Mouse (Mus musculus) ovary, adult 18-20 months (tissue): ENCODE results near the gene Gm5478.
"Not testable (repeated sequence)": the region's sequence is repeated elsewhere in the genome, so short reads cannot be mapped to it uniquely, and the experiment has no call there.

Experiments
- DNase-seq: peaks from one replicate; pipeline ENCODE4 v3.0.0; 2022; ENCODE audit warnings: low spot score, mixed read lengths

Gene Gm5478

DNA sequence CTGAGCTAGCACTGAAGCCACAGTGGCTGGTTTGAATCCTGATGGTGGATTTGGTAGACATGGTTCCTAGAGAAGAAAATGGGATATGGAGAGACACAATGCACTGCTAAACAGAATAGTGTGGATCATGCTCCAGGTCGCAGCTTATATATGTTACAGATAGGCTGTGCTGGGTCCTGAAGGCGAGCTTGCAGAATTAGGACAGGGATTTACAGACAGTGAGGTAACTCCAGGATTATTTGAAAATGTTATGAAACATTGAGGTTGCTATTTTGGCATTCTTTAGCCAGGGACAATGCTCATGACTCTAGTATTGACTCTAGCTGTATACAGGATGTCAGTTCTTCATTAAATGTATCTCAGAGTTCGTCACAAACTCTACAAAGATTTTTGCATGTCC lies at the start of gene Gm5478:
Gene Gm5478, minus strand, starts transcription at position 101 of the 400 bp plus-strand sequence.
- DNase-seq = no peak

DNA sequence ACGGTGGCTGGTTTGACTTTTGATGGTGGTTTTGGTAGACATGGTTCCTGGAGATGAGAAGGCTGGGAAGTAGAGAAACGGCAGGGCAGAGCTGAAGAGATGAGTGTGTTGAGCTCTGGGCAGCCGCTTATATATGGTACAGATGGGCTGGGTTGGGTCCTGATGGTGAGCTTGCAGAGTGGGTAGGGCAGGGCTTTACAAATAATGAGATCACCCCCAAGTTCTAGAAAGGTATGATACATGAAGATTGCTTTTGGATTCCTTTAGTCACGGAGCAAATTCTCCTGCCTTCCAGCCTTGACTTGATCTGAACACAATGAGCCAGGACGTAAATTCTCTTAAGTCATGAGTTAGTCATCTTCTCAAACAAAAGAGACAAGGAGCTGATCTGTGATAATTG lies 47.0 kb upstream of the Gm5478 start, which contains the start of gene Krt6a:
Gene Krt6a, minus strand, starts transcription at position 101 of the 400 bp plus-strand sequence.
- DNase-seq = no peak

DNA sequence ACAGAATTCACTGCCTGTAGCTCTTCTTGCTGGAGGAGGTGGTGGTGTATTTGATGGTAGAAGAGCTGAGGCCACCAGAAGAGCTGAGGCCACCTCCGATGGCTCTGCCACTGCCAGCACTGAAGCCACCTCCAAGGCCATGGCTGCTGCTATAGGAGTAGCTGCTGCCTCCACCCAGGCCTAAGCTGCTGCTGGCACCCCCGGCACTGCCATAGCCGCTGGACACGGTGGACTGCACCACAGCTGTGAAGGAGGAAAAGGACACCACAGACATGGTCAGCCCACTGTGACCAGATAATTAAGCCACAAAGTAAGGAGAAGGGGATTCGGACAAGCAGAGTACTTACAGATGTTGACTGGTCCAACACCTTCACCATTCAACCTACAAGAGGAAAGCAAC lies 43.3 kb upstream of the Gm5478 start:
- not testable (repeated sequence) for DNase-seq

DNA sequence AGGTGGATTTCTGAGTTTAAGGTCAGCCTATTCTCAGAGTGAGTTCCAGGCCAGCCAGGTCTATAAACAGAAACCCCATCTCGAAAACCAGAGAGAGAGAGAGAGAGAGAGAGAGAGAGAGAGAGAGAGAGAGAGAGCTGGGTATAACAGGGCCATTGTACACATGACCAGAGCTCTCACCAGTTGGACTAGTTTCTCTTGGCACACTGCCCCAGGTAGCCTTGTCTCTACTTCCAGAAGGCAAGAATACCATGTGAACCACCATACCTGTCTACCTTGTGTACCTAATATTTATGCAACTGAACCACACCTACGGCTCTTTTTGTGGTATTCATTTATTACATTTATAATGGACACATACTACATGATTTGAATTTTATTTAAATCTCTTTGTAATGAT lies 41.0 kb upstream of the Gm5478 start:
- DNase-seq = no peak

DNA sequence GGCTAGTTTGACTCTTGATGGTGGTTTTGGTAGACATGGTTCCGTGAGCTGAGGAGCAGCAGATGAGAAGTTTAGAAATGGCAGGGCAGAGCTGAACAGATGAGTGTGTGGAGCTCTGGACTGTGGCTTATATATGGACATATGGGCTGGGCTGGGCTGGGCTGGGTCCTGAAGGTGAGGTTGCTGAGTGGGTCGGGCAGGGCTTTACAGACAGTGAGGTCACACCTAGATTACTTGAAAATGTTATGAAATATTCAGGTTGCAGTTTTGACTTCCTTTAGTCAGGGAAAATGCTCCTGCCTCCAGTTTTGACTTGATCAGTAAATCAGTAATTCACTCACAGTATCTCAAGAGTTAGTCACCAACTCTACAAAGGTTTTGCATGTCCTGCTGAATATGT lies 33.0 kb upstream of the Gm5478 start, which contains the start of gene Krt6b:
Gene Krt6b, minus strand, starts transcription at position 101 of the 400 bp plus-strand sequence.
- DNase-seq = no peak

DNA sequence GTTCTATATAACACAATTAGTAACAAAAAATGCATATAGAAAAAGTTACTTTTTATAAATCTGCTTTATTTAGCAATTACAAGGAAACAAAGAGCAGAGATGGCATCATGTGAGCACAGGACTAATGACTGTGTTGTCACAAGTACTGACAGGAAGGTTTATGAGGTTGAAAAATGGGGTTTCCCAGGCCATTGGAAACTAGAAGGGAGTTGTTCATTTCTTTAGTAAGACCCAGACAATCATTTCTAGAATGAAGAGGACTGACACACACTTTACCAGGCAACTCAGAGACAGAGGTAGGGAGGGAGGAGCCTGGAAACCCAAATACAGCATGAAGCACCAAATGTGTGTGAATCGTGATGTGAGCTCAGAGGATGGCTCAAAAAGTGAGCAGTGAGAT lies 28.8 kb upstream of the Gm5478 start:
- DNase-seq = no peak

DNA sequence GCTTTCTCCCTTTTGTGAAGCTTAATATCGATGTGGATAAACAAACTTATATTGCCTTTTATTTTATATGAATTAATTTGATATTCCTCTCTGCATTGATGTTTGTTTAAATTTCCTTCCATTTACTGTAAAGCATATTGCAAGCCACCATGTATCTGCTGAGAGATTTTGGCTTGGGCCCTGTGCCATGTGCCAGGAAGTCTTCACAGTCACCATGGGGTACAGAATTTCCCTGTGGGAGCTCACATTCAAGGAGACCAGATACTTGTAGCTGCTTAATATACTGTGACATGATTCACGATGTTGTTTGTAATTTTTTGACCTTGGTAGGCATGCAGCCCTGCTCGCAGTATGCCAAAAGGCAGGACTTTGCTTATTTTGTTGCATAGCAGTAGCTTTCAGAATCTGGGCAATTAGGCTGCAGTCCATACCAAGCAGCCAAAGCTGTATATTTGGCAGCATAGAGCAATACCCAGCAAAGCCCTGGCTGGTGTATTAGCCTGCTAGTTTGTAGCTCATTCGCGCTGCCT lies 5.6 kb upstream of the Gm5478 start:
- no peak for DNase-seq

DNA sequence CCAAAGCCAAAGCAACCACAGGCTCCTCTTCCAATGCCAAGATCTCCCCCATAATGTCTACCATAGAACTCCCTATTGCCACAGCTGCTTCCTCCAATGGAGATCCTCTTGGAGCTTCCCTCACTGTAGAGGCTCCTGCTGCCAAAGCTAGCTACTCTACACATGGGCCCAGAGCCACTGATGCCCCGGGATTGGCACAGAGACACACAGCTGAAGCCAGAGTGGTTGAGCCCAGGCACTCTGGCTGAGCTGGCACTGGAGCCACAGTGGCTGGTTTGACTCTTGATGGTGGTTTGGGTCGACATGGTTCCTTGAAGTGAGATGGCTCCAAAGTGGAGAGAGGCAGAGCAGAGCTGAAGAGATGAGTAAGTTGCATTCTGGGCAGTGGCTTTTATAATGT lies 19.3 kb downstream of the Gm5478 start, which contains the start of gene Gm5414:
Gene Gm5414, minus strand, starts transcription at position 305 of the 400 bp plus-strand sequence.
- DNase-seq = no peak

DNA sequence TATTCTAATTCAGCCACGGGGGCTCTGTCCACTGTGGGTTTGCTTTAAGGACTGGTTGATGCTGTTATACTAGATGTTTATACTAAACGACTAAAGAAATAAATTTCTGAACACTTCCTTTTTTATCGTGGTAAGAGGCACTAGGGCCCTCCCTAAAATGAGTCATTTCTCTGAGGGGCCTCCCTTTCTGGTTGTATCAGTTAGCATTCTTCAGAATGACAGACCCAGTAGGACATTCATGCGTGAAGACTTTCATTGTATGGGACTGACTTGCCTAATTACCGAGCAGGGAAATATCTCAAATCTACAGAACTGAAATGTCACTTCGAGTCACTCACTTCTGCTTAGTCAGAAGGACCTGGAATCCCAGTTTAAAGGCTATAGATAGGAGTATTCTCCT lies 48.1 kb downstream of the Gm5478 start:
- no peak for DNase-seq
